Mouse (Mus musculus): ENCODE results near the gene Gpr55. TPM values are rescaled to one million over a fixed set of nuclear protein-coding genes. Genes with fewer than 3 reads are reported as not detected.

Gpr55 gene
- 0.03 and 0.18 TPM in 2 replicates for polyA plus RNA-seq (2012; rRNA removed; ENCODE audit: low replicate concordance)

GRCm38 (mm10) chr1:85960873-85961272, at the start of gene Gpr55:
Gpr55 (minus strand) TSS chr1:85961007.

GRCm38 (mm10) chr1:85928057-85928687, 32.6 kb downstream of the Gpr55 start, which contains the start of gene 4933407L21Rik:
4933407L21Rik (plus strand) TSS chr1:85928483.

GRCm38 (mm10) chr1:85894231-85894747, 66.5 kb downstream of the Gpr55 start, which contains the start of gene Itm2c:
Itm2c (plus strand) TSS chr1:85894281.

Other genes starting within 250 kb of the Gpr55 start
- 1.9 and 3.1 TPM in 2 replicates for gene A630001G21Rik, start 182.4 kb downstream of the Gpr55 start, polyA plus RNA-seq (2012; rRNA removed; ENCODE audit: low replicate concordance)
- 36.4 and 46.6 TPM in 2 replicates for gene Cab39, start 167.6 kb downstream of the Gpr55 start, polyA plus RNA-seq (2012; rRNA removed; ENCODE audit: low replicate concordance)
- 172 and 493 TPM in 2 replicates for gene Itm2c, start 66.7 kb downstream of the Gpr55 start, polyA plus RNA-seq (2012; rRNA removed; ENCODE audit: low replicate concordance)
- gene 4933407L21Rik, start 32.5 kb downstream of the Gpr55 start, polyA plus RNA-seq (2012; rRNA removed; ENCODE audit: low replicate concordance), result 1.0 TPM in 1 of 2 replicates, not detected in the other
- 0.31 and 0.34 TPM in 2 replicates for gene Spata3, start 55.8 kb upstream of the Gpr55 start, polyA plus RNA-seq (2012; rRNA removed; ENCODE audit: low replicate concordance)
- 0.06 and 3.5 TPM in 2 replicates for gene 2810459M11Rik, start 84.9 kb upstream of the Gpr55 start, polyA plus RNA-seq (2012; rRNA removed; ENCODE audit: low replicate concordance)
- 88.2 and 95.5 TPM in 2 replicates for gene Psmd1, start 103.4 kb upstream of the Gpr55 start, polyA plus RNA-seq (2012; rRNA removed; ENCODE audit: low replicate concordance)
- 1.8 TPM in 1 of 2 replicates, not detected in the other for gene Htr2b, start 151.0 kb upstream of the Gpr55 start, polyA plus RNA-seq (2012; rRNA removed; ENCODE audit: low replicate concordance)
- gene Gm21972, start 172.6 kb upstream of the Gpr55 start, polyA plus RNA-seq (2012; rRNA removed; ENCODE audit: low replicate concordance), result not detected in 2 replicates
- gene Armc9, start 193.8 kb upstream of the Gpr55 start, polyA plus RNA-seq (2012; rRNA removed; ENCODE audit: low replicate concordance), result 4.2 and 9.8 TPM in 2 replicates